Mouse (Mus musculus) kidney, adult 2 months (tissue): Measurements from ENCODE around the gene Lsr.
"Not testable (repeated sequence)": the region's sequence is repeated elsewhere in the genome, so short reads cannot be mapped to it uniquely, and the experiment has no call there.

Experiments
- CTCF ChIP-seq: fragments of 200-500 bp; conservative IDR thresholded peaks from 2 replicates; pipeline ENCODE4 v1.5.1; 2011; ENCODE audit warnings: low read depth, mild to moderate bottlenecking, control low read depth, low read length, moderate library complexity, mixed read lengths; ENCODE audit not compliant: insufficient read depth, insufficient read length
- POLR2A ChIP-seq: fragments of 200-500 bp; IDR thresholded peaks from one replicate; pipeline ENCODE4 v1.6.1; 2011; ENCODE audit warnings: low read depth, low read length, control low read depth

DNA sequence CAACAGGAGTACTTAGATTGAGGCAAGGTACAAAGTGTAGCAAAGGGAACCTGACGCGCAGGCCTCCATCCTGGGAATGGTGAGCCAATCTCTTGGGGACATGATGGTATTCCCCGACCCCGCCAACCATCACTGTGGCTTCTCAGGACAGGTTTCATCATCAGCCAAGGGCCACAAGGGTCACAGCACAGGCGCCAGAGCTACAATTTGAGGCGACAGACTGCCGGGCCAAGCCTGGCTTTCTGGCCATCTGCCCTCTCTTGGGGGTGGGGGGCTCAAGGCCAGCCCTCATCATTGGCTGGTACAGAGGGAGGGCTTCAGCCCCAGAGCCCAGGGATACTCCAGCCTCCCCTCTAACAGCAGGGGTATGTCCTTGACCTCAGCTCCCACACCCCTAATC is 27.8 kb downstream of the Lsr start:
- not testable (repeated sequence) for TF ChIP-seq POLR2A, CTCF
